Mouse (Mus musculus): ENCODE data around the gene Mss51. TPM values are rescaled to one million over a fixed set of nuclear protein-coding genes. Genes with fewer than 3 reads are reported as not detected.
A peak's percentile ranks its signal among the peaks of the same experiment; 100 is the strongest.

The Mss51 gene
- 0.39 and 0.67 TPM in 2 replicates for polyA plus RNA-seq (2015; fragmentation: Nextera tagmentation; extraction: Ambion mirVana)

DNA sequence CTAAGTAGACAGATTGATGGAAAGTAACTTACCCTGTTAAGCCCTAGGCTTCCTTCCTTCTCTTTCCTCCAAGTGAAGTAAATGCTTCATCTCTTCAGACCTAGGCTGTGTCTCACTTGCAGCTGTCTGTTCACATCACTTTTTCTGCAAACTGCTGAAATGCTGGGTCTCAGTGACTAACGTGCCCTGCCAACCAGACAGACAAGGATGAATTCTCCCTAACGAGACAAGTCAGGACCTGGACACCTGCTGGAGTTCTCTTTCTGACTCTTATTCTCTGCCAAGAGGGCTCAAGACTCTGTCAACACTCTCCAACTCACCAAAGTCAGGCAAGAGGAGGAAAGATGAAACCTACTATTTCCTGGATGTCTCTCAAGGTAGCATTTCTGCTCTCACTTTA lies at the start of gene Mss51:
TSS of gene Mss51 (minus strand) at position 299 of the 400 bp plus-strand sequence.
- H3K27me3 ChIP-seq, result no peaks in the 10 kb centered on the region
- H3K9ac ChIP-seq, result no peak within 1 kb of the TSS
- H3K9me3 ChIP-seq, result no peaks in the 10 kb centered on the region
- H3K36me3 ChIP-seq, result peaks cover 35% of the 10 kb centered on the region
- H3K4me2 ChIP-seq, result no peak within 1 kb of the TSS
- no peaks in the 10 kb centered on the region for H3K4me1 ChIP-seq (replicated peaks)
- ATAC-seq (ENCODE audit: low FRiP score, low read depth), result no peak
- no peak within 1 kb of the TSS for H3K27ac ChIP-seq (replicated peaks)
- 77% methylated on average over 2 of the region's 2 CpGs for WGBS
- no peak within 1 kb of the TSS for H3K4me3 ChIP-seq

DNA sequence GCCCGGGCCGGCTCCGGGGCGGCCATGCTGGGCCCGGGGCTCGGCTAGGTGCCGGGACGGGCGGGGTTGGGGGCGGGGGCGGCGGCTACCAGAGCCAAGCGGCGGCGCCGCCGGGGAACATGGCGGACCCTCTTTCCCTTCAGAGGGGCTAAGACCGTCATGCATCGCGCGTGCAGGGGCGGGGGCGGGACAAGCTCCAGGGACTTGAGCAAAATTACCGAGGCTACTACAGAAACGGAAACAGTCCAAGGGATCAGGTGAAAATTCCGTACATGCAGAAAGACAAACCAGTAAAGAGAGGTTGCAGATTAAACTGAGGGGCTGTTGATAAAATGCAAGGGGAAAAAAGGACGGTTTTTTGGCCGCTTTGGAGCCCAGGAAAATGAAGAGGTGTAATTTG lies 49.7 kb upstream of the Mss51 start, which contains the start of gene Ppp3cb:
TSS of gene Ppp3cb (minus strand) at position 159 of the 400 bp plus-strand sequence.
- WGBS, result under 1% methylated on average over 24 of the region's 29 CpGs
- Histone ChIP-seq H3K4me3 (peak within 1 kb of the TSS; percentile 97), H3K4me1 (replicated peaks) (peaks cover 23% of the 10 kb centered on the region), H3K27me3 (no peaks in the 10 kb centered on the region), H3K9me3 (no peaks in the 10 kb centered on the region), H3K36me3 (peaks cover 28% of the 10 kb centered on the region), H3K4me2 (peak within 1 kb of the TSS; percentile 66), H3K9ac (peak within 1 kb of the TSS; percentile 95), H3K27ac (replicated peaks) (peak within 1 kb of the TSS; percentile 98)
- ATAC-seq (ENCODE audit: low FRiP score, low read depth), result peak; percentile 95

DNA sequence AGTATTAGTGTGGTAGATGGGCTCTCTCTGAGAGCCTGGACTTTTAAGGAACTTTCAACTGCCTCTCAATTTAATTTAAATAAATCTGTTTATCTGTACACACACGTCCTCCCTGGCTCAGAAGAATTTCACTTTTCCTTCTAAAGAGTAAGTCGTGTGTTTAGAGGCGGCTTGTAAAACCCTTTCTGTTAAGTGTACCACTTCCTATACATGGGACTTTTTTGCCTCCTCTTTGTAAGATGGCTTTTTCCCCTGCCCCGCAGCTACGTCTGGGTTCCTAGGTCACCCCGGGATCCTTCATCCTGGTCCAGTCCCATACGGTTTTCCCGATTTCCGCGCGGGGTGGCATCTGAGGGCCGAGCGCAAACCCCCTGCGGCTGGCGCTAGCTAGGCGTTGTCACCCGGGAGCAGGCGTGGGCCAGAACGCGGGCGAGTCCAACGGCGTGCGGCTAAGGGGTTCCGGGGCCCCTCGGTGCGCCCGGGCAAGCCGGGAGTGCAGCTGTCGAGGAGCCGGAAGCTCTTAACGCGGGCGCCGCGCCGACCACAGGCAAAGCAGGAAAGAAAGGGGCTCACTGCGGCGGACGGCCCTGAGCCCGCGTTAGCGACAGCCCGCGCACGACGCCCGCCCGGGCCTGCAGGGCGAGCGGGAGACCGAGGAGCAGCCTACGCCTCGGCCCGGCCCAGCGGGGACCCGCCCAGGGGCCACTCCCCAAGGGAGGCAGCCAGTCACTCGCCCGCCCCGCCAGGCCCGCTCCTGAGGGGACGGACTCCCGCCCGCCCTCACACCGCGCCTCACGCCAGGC lies 49.0 kb upstream of the Mss51 start:
- peaks cover 23% of the 10 kb centered on the region for H3K4me1 ChIP-seq (replicated peaks)
- H3K36me3 ChIP-seq, result peaks cover 23% of the 10 kb centered on the region
- peak overlapping the region; percentile 95 for H3K9ac ChIP-seq
- H3K4me2 ChIP-seq, result peak overlapping the region; percentile 66
- H3K27me3 ChIP-seq, result no peaks in the 10 kb centered on the region
- H3K9me3 ChIP-seq, result no peaks in the 10 kb centered on the region
- peak; percentile 95 for ATAC-seq (ENCODE audit: low FRiP score, low read depth)
- H3K4me3 ChIP-seq, result peak overlapping the region; percentile 97
- H3K27ac ChIP-seq (replicated peaks), result peak overlapping the region; percentile 98
- WGBS, result under 1% methylated on average over 60 of the region's 67 CpGs

DNA sequence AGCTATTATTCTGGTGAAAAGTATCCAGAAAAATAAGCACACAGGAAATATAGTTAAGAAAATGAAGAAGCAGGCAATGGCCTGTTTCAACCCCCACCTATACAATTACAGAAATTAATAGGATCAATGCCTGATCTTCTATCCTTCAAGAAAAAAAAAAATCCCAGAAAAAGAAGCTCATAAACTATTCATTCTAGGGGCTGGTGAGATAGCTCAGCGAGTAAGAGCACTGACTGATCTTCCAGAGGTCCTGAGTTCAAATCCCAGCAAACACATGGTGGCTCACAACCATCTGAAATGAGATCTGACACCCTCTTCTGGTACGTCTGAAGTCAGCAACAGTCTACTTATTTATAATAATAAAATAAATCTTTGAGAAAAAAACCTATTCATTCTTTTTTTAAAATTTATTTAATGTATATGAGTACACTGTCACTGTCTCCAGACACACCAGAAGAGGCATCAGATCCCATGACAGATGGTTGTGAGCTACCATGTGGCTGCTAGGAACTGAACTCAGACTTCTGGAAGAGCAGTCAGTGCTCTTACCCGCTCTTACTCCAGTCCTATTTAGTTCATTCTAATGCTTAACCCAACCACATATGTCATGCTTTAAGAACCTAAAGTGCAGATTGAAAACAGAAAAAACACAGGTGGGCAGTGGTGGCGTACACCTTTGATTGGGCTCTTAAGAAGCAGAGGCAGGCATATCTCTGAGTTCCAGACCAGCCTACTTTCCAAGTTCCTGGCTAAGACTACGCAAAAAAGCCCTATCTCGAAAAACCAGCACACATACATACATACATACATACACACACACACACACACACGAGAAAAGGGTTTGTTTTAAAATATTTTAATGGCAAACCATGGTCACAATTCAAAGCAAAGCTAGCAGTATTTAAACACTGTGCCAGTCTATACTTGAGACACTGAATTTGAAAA lies 48.0 kb upstream of the Mss51 start:
- no peak for ATAC-seq (ENCODE audit: low FRiP score, low read depth)
- H3K9ac ChIP-seq, result peak overlapping the region; percentile 17; the same call in 1 of the 2 replicates
- 69% methylated on average over 7 of the region's 7 CpGs for WGBS
- H3K4me1 ChIP-seq (replicated peaks), result peaks cover 23% of the 10 kb centered on the region
- peak overlapping the region; percentile 66 for H3K4me2 ChIP-seq
- no peak overlapping the region for H3K27ac ChIP-seq (replicated peaks)
- H3K4me3 ChIP-seq, result peak overlapping the region; percentile 97
- no peaks in the 10 kb centered on the region for H3K9me3 ChIP-seq
- peaks cover 13% of the 10 kb centered on the region for H3K36me3 ChIP-seq
- H3K27me3 ChIP-seq, result no peaks in the 10 kb centered on the region

DNA sequence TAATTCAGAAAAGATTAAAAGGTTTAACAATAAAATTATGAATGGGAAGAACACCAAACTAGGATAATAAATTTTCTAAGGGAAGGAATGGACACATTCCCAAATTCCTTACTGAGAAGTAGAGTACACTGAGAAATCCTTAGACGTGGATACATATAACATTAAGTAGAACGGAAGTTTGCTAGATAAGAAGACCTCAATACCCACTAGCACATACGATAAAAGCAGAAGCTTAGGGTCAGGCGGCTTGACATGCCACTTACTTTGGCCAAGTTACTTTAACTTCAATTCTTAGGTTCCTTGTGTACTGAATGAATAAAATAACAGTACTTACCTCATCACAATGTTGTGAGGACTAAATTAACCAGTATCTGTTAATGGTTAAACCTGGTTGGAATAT lies 32.9 kb upstream of the Mss51 start:
- Histone ChIP-seq H3K9ac (no peak overlapping the region), H3K4me1 (replicated peaks) (no peaks in the 10 kb centered on the region), H3K27me3 (no peaks in the 10 kb centered on the region), H3K36me3 (no peaks in the 10 kb centered on the region), H3K9me3 (no peaks in the 10 kb centered on the region), H3K27ac (replicated peaks) (no peak overlapping the region), H3K4me3 (no peak overlapping the region), H3K4me2 (no peak overlapping the region)
- no peak for ATAC-seq (ENCODE audit: low FRiP score, low read depth)
- whole genome bisulfite sequencing, result 95% methylated on average over 4 of the region's 4 CpGs

DNA sequence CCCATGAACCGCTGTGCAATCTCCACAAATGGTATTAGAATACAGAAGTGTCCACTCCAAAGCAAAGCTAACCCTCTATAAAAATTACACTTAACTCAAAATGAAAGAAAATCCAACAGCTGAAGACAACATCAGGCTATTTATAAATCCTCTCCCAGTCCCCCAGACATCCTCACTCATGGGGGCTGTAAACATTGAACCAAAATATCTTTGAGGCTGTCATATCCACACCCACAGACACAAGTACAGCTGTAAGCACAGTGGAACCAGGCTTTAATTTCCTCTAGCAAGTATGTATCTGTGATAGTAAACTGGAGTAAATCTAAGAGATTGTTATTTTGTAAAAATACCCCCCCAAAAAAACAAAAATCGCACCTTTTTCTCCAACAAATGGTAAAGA lies 23.5 kb upstream of the Mss51 start:
- Histone ChIP-seq H3K4me3 (no peak overlapping the region), H3K4me2 (no peak overlapping the region), H3K9me3 (no peaks in the 10 kb centered on the region), H3K9ac (no peak overlapping the region), H3K4me1 (replicated peaks) (no peaks in the 10 kb centered on the region), H3K36me3 (peaks cover 34% of the 10 kb centered on the region), H3K27me3 (no peaks in the 10 kb centered on the region), H3K27ac (replicated peaks) (no peak overlapping the region)
- ATAC-seq (ENCODE audit: low FRiP score, low read depth), result no peak
- WGBS, result 94% methylated on average over 2 of the region's 2 CpGs

DNA sequence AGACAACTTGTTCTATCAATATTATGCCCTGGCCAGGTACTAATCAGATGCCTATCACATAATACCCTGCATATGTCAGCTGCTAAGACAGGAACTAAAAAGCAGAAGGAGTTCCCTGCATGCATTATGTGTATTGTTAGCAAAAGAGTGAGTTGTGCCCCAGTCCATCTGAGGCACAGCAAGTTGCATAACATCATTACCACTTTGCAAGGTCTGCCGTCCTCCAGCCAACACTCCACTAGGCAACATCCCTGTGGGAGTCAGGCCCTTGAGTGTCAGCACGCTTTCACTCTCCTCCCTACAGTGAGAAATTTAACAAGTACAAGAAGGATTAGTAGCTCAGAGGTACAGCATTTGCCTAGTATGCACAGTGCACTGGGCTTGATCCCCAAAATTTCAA lies 11.7 kb upstream of the Mss51 start:
- Histone ChIP-seq H3K9me3 (no peaks in the 10 kb centered on the region), H3K9ac (no peak overlapping the region), H3K27ac (replicated peaks) (no peak overlapping the region), H3K4me2 (no peak overlapping the region), H3K36me3 (peaks cover 9% of the 10 kb centered on the region; the same call in 1 of the 2 replicates), H3K27me3 (no peaks in the 10 kb centered on the region), H3K4me1 (replicated peaks) (no peaks in the 10 kb centered on the region), H3K4me3 (no peak overlapping the region)
- ATAC-seq (ENCODE audit: low FRiP score, low read depth), result no peak
- WGBS, result 71% methylated on average over 2 of the region's 2 CpGs

DNA sequence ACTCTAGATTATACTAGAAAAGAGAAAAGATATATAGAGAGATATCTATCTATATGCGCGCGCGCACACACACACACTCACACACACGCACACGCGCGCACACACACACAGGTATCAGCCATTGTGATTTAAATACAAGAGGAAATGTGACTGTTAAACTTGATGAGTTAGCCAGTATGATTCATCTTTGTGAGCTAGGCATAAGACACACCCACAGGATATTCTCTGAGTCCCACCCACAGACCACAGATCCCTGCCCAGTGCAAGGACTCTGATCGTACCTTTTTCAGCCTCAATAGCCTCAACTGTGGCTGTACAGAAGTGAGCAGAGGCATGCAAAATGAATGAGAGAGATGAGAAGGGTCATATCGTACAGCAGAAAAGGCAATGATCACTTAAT lies 6.3 kb upstream of the Mss51 start:
- no peaks in the 10 kb centered on the region for H3K4me1 ChIP-seq (replicated peaks)
- peaks cover 11% of the 10 kb centered on the region for H3K36me3 ChIP-seq
- 96% methylated on average over 10 of the region's 10 CpGs for WGBS
- no peaks in the 10 kb centered on the region for H3K27me3 ChIP-seq
- H3K27ac ChIP-seq (replicated peaks), result no peak overlapping the region
- ATAC-seq (ENCODE audit: low FRiP score, low read depth), result no peak
- no peak overlapping the region for H3K4me2 ChIP-seq
- H3K9ac ChIP-seq, result no peak overlapping the region
- H3K4me3 ChIP-seq, result no peak overlapping the region
- no peaks in the 10 kb centered on the region for H3K9me3 ChIP-seq

DNA sequence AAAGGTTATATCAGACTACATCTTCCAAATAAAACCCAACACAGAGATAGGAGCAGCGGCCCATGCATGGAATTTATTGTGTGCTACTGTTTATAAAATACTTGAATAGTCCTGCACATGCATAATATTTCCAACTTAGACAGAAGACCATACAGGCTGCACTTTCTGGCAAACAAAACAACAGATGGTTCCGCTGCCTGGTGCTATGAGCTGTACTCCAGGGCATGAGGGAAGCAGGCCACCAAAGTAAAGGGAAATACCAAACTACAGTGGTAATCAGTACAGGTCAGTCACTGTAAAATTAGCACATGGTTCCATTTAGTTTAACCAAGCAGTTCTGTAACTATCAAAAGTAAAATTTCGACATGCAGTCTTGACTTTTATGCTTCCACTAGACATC lies 3.3 kb upstream of the Mss51 start:
- Histone ChIP-seq H3K27me3 (no peaks in the 10 kb centered on the region), H3K9me3 (no peaks in the 10 kb centered on the region), H3K9ac (no peak overlapping the region), H3K27ac (replicated peaks) (no peak overlapping the region), H3K4me2 (no peak overlapping the region), H3K4me3 (no peak overlapping the region), H3K4me1 (replicated peaks) (no peaks in the 10 kb centered on the region), H3K36me3 (peaks cover 31% of the 10 kb centered on the region)
- WGBS, result 90% methylated on average over 3 of the region's 3 CpGs
- no peak for ATAC-seq (ENCODE audit: low FRiP score, low read depth)

DNA sequence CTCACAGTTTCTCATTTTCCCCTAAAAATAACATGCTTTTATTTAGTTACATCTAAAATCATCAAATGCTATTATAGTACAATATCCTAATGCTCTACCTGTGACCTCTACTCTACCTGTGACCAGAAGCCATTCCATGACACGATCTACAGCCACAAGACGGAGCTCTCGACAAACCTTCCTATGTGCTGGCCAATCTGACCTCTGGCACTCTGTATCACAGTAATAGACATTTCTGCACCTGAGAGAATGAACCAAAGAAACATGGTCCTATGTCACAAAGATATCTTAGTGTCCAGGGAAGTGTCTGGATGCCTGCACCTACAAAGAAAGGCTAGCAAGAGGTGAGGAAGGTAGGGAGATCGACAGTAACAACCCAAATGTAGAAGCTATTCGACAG lies 10.7 kb downstream of the Mss51 start:
- 98% methylated on average over 5 of the region's 5 CpGs for WGBS
- Histone ChIP-seq H3K9ac (no peak overlapping the region), H3K36me3 (peaks cover 12% of the 10 kb centered on the region), H3K4me1 (replicated peaks) (no peaks in the 10 kb centered on the region), H3K4me3 (no peak overlapping the region), H3K9me3 (no peaks in the 10 kb centered on the region), H3K4me2 (no peak overlapping the region), H3K27ac (replicated peaks) (no peak overlapping the region), H3K27me3 (no peaks in the 10 kb centered on the region)
- no peak for ATAC-seq (ENCODE audit: low FRiP score, low read depth)

DNA sequence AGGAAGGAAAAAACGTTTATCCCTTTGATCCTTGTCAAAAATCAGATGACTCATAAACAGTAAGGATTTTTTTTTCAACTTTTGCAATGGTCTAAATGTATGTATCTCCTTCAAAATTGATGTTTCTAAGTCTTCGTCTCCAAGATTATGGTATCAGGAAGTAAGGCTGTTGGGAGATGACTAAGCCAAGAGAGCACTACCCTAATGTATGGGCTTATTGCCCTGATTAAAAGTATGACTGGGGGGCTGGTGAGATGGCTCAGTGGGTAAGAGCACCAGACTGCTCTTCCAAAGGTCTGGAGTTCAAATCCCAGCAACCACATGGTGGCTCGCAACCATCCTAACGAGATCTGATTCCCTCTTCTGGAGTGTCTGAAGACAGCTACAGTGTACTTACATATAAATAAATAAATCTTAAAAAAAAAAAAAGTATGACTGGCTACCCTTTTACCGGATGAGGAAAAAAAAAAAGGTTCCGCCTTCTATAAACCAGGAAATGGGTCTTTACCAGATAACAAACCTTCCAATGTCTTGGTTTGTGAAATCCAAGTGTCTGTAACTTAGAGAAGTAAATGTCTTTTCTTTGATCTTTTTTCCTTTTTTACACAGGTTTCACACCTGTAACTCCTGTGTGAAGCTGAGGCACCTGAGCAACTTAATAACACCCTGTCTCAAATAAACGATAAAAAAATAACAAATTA lies 14.5 kb downstream of the Mss51 start:
- Histone ChIP-seq H3K4me1 (replicated peaks) (peaks cover 17% of the 10 kb centered on the region; the same call in 1 of the 2 replicates), H3K27me3 (no peaks in the 10 kb centered on the region), H3K4me2 (no peak overlapping the region), H3K9ac (no peak overlapping the region), H3K4me3 (no peak overlapping the region), H3K36me3 (peaks cover 9% of the 10 kb centered on the region), H3K27ac (replicated peaks) (no peak overlapping the region), H3K9me3 (no peaks in the 10 kb centered on the region)
- no peak for ATAC-seq (ENCODE audit: low FRiP score, low read depth)
- WGBS, result 95% methylated on average over 7 of the region's 7 CpGs

Data from hindbrain, embryonic 15.5 days (tissue).